Mouse (Mus musculus): ENCODE results near the gene Palld. TPM values are rescaled to one million over a fixed set of nuclear protein-coding genes. Genes with fewer than 3 reads are reported as not detected.

Gene Palld
- total and polyA plus RNA-seq, 3 experiments = 0.87 to 7.1 (median 2.6) TPM

- Histone ChIP-seq H3K4me2 (ENCODE audit: insufficient read depth, low read depth, poor library complexity, severe bottlenecking) (no peak overlapping the region; the same call in 1 of the 2 replicates), H3K4me3 (replicated peaks in 1 of 3; ENCODE audit: low read depth in 2 of 3, low read length in 2 of 3, poor library complexity in 1 of 3) (no peak overlapping the region), H3K9me3 (replicated peaks; ENCODE audit: low read length) (no peaks in the 10 kb centered on the region), H3K4me1 (ENCODE audit: control insufficient read depth in 1 of 2, insufficient read depth in 2 of 2) (no peaks in the 10 kb centered on the region; a peak in 1 of 4 replicates), H3K27ac (ENCODE audit: insufficient read depth, low read depth) (no peak overlapping the region), H3K36me3 (replicated peaks in 1 of 2; ENCODE audit: control insufficient read depth in 1 of 2, insufficient read depth in 1 of 2, low read length in 1 of 2) (no peaks in the 10 kb centered on the region), H3K9ac (ENCODE audit: insufficient read depth, low read depth) (no peak overlapping the region), H3K27me3 (replicated peaks) (no peaks in the 10 kb centered on the region), H3K79me2 (replicated peaks; ENCODE audit: control insufficient read depth, extremely low read depth, insufficient read depth, poor library complexity, severe bottlenecking) (no peaks in the 10 kb centered on the region)
- TF ChIP-seq CTCF (conservative IDR thresholded peaks at IDR 0.05 in 1 of 2, IDR thresholded peaks at IDR 0.05 in 1 of 2; ENCODE audit: low read depth in 2 of 2, low read length in 2 of 2) (no peak), ZMIZ1 (IDR thresholded peaks at IDR 0.05; ENCODE audit: low read depth, low read length) (no peak), CHD1 (IDR thresholded peaks at IDR 0.05; ENCODE audit: low read depth, low read length) (no peak), RCOR1 (conservative IDR thresholded peaks at IDR 0.05; ENCODE audit: low read depth, low read length) (no peak), KAT2A (IDR thresholded peaks at IDR 0.05; ENCODE audit: insufficient replicate concordance, low read length) (no peak)
- in situ Hi-C loops (cut with MboI; ENCODE audit: low pct_ligation_motif_present, low pct_unique_long_range_greater_than_20kb, low sequenced_read_pairs) = no loop called here
- no peak for DNase-seq (ENCODE audit: extremely low read depth)
- dilution Hi-C loops (cut with MboI; ENCODE audit: extremely low pct_ligation_motif_present, extremely low pct_unique_long_range_greater_than_20kb, low sequenced_read_pairs) = no loop called here
Observed at GRCm38 (mm10) chr8:61715351-61716125, 187.0 kb downstream of the Palld start.

GRCm38 (mm10) chr8:61714293-61714831 lies 188.1 kb downstream of the Palld start:
- Histone ChIP-seq H3K27ac (ENCODE audit: insufficient read depth, low read depth) (no peak overlapping the region), H3K4me1 (ENCODE audit: control insufficient read depth in 1 of 2, insufficient read depth in 2 of 2) (no peaks in the 10 kb centered on the region), H3K4me3 (replicated peaks in 1 of 3; ENCODE audit: low read depth in 2 of 3, low read length in 2 of 3, poor library complexity in 1 of 3) (no peak overlapping the region), H3K79me2 (replicated peaks; ENCODE audit: control insufficient read depth, extremely low read depth, insufficient read depth, poor library complexity, severe bottlenecking) (no peaks in the 10 kb centered on the region), H3K9me3 (replicated peaks; ENCODE audit: low read length) (no peaks in the 10 kb centered on the region), H3K9ac (ENCODE audit: insufficient read depth, low read depth) (no peak overlapping the region), H3K27me3 (replicated peaks) (no peaks in the 10 kb centered on the region), H3K36me3 (replicated peaks in 1 of 2; ENCODE audit: control insufficient read depth in 1 of 2, insufficient read depth in 1 of 2, low read length in 1 of 2) (no peaks in the 10 kb centered on the region), H3K4me2 (ENCODE audit: insufficient read depth, low read depth, poor library complexity, severe bottlenecking) (no peak overlapping the region)
- DNase-seq (ENCODE audit: extremely low read depth) = no peak
- dilution Hi-C loops (cut with MboI; ENCODE audit: extremely low pct_ligation_motif_present, extremely low pct_unique_long_range_greater_than_20kb, low sequenced_read_pairs) (no loop called here), in situ Hi-C loops (cut with MboI; ENCODE audit: low pct_ligation_motif_present, low pct_unique_long_range_greater_than_20kb, low sequenced_read_pairs) (no loop called here)
- TF ChIP-seq ETS1 (conservative IDR thresholded peaks at IDR 0.05; ENCODE audit: low read depth, low read length) (no peak), NELFE (IDR thresholded peaks at IDR 0.05; ENCODE audit: low read depth, low read length) (no peak), POLR2AphosphoS2 (IDR thresholded peaks at IDR 0.05; ENCODE audit: low read depth, low read length) (no peak), ZNF384 (IDR thresholded peaks at IDR 0.05; ENCODE audit: low read depth, low read length) (no peak), ZMIZ1 (IDR thresholded peaks at IDR 0.05; ENCODE audit: low read depth, low read length) (no peak)

- Histone ChIP-seq H3K9me3 (replicated peaks; ENCODE audit: low read length) (no peaks in the 10 kb centered on the region), H3K36me3 (replicated peaks in 1 of 2; ENCODE audit: control insufficient read depth in 1 of 2, insufficient read depth in 1 of 2, low read length in 1 of 2) (no peaks in the 10 kb centered on the region), H3K27ac (ENCODE audit: insufficient read depth, low read depth) (no peak overlapping the region), H3K4me3 (replicated peaks in 1 of 3; ENCODE audit: low read depth in 2 of 3, low read length in 2 of 3, poor library complexity in 1 of 3) (no peak overlapping the region), H3K27me3 (replicated peaks) (no peaks in the 10 kb centered on the region), H3K9ac (ENCODE audit: insufficient read depth, low read depth) (no peak overlapping the region), H3K4me2 (ENCODE audit: insufficient read depth, low read depth, poor library complexity, severe bottlenecking) (no peak overlapping the region), H3K4me1 (ENCODE audit: control insufficient read depth in 1 of 2, insufficient read depth in 2 of 2) (no peaks in the 10 kb centered on the region), H3K79me2 (replicated peaks; ENCODE audit: control insufficient read depth, extremely low read depth, insufficient read depth, poor library complexity, severe bottlenecking) (no peaks in the 10 kb centered on the region)
- TF ChIP-seq RCOR1 (conservative IDR thresholded peaks at IDR 0.05; ENCODE audit: low read depth, low read length) (no peak), SIN3A (IDR thresholded peaks at IDR 0.05; ENCODE audit: low read length) (no peak), TCF12 (IDR thresholded peaks at IDR 0.05; ENCODE audit: low read depth, low read length) (no peak), ZNF384 (IDR thresholded peaks at IDR 0.05; ENCODE audit: low read depth, low read length) (no peak), E2F4 (IDR thresholded peaks at IDR 0.05; ENCODE audit: insufficient replicate concordance, low read depth, low read length) (no peak), NRF1 (IDR thresholded peaks at IDR 0.05; ENCODE audit: low read depth, low read length) (no peak)
- in situ Hi-C loops (cut with MboI; ENCODE audit: low pct_ligation_motif_present, low pct_unique_long_range_greater_than_20kb, low sequenced_read_pairs) (no loop called here), dilution Hi-C loops (cut with MboI; ENCODE audit: extremely low pct_ligation_motif_present, extremely low pct_unique_long_range_greater_than_20kb, low sequenced_read_pairs) (no loop called here)
- DNase-seq (ENCODE audit: extremely low read depth) = no peak
Observed at GRCm38 (mm10) chr8:61713195-61713990, 189.1 kb downstream of the Palld start.
